Mouse (Mus musculus) embryonic stem cell, embryonic (primary cell): ENCODE measurements around the gene Dpysl5.

ENCODE experiments used
- CTCF ChIA-PET, 4 experiments: fragments of 300-600 bp in 2 of 4; fragments of 350-600 bp in 2 of 4; sonication (Branson Sonifier 250); formaldehyde crosslinking; loops; one replicate each; lab custom pipeline; 2022; ENCODE audit warnings: inconsistent platforms in 2 of 4; lab: Charles Lee
- POLR2A ChIA-PET, 4 experiments: fragments of 300-600 bp in 2 of 4; fragments of 350-600 bp in 2 of 4; sonication (Branson Sonifier 250); formaldehyde crosslinking; loops; one replicate each; lab custom pipeline; 2022; ENCODE audit warnings: antibody characterized with exemption in 4 of 4, inconsistent platforms in 1 of 4; lab: Charles Lee

The Dpysl5 gene

GRCm38 (mm10) chr5:30818758-30819309 lies 107.5 kb downstream of the Dpysl5 start:
- CTCF ChIA-PET = no interaction called here

GRCm38 (mm10) chr5:30822689-30823088 lies 111.3 kb downstream of the Dpysl5 start:
- POLR2A ChIA-PET = interaction anchor here in 1 of 4 experiments (0.9 kb wide), 1 partner anchor 53 kb away, joined by 3 read pairs; no protein-coding TSS in a partner anchor
- CTCF ChIA-PET = interaction anchor here in 1 of 4 experiments (1.2 kb wide), 1 partner anchor 160 kb away, joined by 3 read pairs; no protein-coding TSS in a partner anchor

More at GRCm38 (mm10) chr5:30818758-30819309, 107.5 kb downstream of the Dpysl5 start:
- POLR2A ChIA-PET = interaction anchor here in 1 of 4 experiments (0.7 to 1.0 kb wide), 3 partner anchors 39 to 126 kb away, joined by 3 to 4 read pairs (median 3); partner anchors contain the start of gene Cgref1

DNA sequence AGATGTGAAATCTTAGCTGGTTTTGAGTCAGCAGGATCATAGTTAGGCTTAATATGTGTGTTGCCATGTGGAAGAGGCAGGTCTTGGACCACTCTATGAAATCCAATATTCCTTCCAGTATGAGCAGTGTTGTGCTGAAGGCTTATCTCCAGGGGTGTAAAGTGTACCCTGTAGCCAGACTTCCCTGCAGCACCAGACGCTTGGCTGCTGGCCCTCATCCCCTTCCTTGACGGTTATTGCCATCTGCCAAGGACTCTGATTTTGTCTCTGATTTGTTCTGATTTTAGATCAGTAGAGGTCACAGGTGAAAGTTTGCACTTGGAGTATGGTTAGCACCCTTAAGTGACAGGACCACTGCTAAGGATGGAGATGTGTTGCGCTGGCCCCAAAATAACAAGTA lies 111.7 kb downstream of the Dpysl5 start:
- ChIA-PET POLR2A (interaction anchor here in 1 of 4 experiments (0.9 kb wide), 1 partner anchor 53 kb away, joined by 3 read pairs; no protein-coding TSS in a partner anchor), CTCF (interaction anchor here in 1 of 4 experiments (1.2 kb wide), 1 partner anchor 159 kb away, joined by 3 read pairs; no protein-coding TSS in a partner anchor)

DNA sequence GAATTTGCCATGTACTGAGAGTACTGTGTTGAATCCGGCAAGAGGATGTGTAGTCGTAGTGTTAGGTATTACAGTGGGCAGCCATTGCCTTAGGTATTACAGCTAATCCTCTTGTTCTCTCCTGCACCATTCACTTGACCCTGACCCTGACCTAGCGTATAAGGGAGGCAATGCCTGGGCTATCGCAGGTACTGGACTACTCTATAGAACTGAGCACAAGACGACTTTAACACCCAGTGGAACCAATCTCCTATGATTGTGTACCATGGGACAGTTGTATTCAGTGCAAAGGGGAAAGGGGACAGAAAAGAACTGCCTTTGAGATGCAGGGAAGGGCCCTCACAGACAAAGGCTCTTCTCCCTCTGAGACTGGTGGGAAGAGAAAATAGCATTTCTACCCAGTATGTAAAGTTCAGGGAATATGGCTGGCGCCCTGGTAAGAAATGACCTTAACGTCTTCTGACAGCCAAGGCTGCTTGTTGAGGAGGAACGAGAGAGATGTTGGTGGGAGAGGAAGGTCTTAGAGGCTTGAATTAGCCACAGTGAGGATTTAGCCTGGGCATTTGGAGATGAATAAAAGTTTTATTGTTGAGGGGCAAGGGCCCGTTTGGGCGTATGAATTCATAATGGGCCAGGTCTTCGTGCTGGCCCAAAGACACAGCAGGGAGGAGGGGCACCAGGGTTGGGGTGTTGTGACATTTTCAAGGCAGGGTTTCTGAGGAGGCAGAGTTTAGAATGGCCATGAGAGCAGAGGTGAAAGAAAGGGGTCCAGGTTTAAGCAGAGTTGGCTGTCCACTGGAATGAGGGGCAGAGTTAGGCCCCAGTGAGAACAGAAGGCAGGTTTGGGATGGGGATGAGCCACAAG lies 113.0 kb downstream of the Dpysl5 start:
- ChIA-PET POLR2A (no interaction called here), CTCF (interaction anchor here in 1 of 4 experiments (1.1 kb wide), 1 partner anchor 50 kb away, joined by 3 read pairs; no protein-coding TSS in a partner anchor)

- CTCF ChIA-PET = interaction anchor here in 2 of 4 experiments (0.5 to 1.0 kb wide), 2 partner anchors 116 to 154 kb away, joined by 3 to 5 read pairs; no protein-coding TSS in a partner anchor
- POLR2A ChIA-PET = no interaction called here
Measured at GRCm38 (mm10) chr5:30825166-30825565, 113.8 kb downstream of the Dpysl5 start.

GRCm38 (mm10) chr5:30825821-30826220 lies 114.5 kb downstream of the Dpysl5 start:
- ChIA-PET POLR2A (interaction anchor here in 1 of 4 experiments (0.7 kb wide), 1 partner anchor 104 kb away, joined by 3 read pairs; no protein-coding TSS in a partner anchor), CTCF (interaction anchor here in 2 of 4 experiments (0.5 to 1.0 kb wide), 2 partner anchors 116 to 153 kb away, joined by 3 to 5 read pairs; no protein-coding TSS in a partner anchor)

GRCm38 (mm10) chr5:30833416-30833815 lies 122.1 kb downstream of the Dpysl5 start:
- CTCF ChIA-PET = interaction anchor here in 1 of 4 experiments (0.5 kb wide), 1 partner anchor 149 kb away, joined by 3 read pairs; no protein-coding TSS in a partner anchor
- POLR2A ChIA-PET = no interaction called here

GRCm38 (mm10) chr5:30839731-30840130 lies 128.4 kb downstream of the Dpysl5 start:
- ChIA-PET POLR2A (no interaction called here), CTCF (interaction anchor here in 1 of 4 experiments (0.6 kb wide), 1 partner anchor 31 kb away, joined by 4 read pairs; no protein-coding TSS in a partner anchor)

DNA sequence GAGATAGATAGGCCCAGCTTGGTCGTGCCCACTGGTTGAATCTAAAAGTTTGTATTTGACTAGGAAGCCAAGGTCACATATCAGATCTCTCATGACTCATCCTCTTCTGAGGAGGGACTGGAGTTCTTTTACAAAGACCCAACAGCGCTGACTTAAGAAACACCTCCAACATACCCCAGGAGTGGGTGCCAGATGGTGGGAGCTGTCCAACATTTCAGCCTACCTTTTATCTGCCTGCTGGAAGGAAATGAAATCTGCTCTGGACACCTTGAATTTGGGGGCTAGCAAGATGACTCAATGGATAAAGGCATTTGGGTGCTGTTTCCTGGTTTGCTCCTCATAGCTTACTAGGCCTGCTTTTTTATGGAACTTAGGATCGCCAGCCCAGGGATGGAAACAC lies 130.5 kb downstream of the Dpysl5 start:
- ChIA-PET CTCF (no interaction called here), POLR2A (interaction anchor here in 2 of 4 experiments (0.8 to 1.8 kb wide), 2 partner anchors 22 kb away, joined by 4 to 5 read pairs; no protein-coding TSS in a partner anchor)
